Mouse (Mus musculus): ENCODE measurements at regions not wholly inside any gene's neighbourhood (a gene's known extent, or its start where the extent isn't known, plus 50 kb on each side); places are given as distances from the start of the nearest gene placed in this dataset.

DNA sequence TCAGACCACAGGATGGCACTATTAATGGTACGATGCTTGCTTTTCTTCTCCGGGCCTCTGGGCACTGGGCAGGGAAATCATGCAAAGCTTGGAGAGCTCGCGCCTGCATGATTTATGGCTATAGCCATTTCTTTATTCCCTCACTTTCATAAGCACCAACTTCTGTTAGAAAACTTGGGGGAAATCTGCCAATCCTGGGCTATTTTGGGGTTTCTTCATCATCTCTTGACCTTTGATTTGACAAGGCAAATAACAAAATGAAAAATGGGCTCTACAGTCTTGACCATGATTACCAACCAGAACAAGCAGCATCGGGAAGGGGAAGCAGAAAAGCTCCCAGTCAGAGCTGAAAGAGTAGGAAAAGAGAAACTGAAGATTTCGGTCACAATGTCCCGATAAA, 57.1 kb upstream of the Fbxl4 start:
- DNase-seq: no peak

- no peak for DNase-seq
Measured at GRCm38 (mm10) chr4:22301148-22301942, 56.0 kb upstream of the Fbxl4 start.

DNA sequence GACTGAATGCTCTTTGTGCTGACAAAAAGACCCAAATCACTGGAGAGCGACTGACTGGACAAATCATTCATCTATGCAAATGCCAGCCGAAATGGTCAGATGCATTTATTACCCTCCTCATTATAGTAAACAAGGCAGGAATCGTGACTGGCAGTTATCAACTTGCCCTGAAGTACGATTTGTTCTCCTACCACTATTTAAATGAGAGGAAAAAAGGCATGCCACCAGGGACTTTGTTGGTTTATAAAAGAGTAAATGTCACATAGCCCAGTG, 55.5 kb upstream of the Fbxl4 start:
- no peak for DNase-seq

GRCm38 (mm10) chr4:22302262-22302661, 55.1 kb upstream of the Fbxl4 start:
- DNase-seq: no peak

Data from thymus, postnatal 25 days (tissue).